Mouse (Mus musculus) thymus, postnatal 4 days (tissue): ENCODE measurements around the gene Kctd2.

Experiments used
- DNase-seq: peaks from one replicate; pipeline ENCODE4 v3.0.0; 2021

The Kctd2 gene

GRCm38 (mm10) chr11:115441417-115441816 is 21.5 kb downstream of the Kctd2 start:
- peak; percentile 66 for DNase-seq

- no peak for DNase-seq
Observed at GRCm38 (mm10) chr11:115446906-115447305, 27.0 kb downstream of the Kctd2 start.

- DNase-seq = peak; percentile 27
Observed at GRCm38 (mm10) chr11:115447321-115447885, 27.5 kb downstream of the Kctd2 start.

- DNase-seq = no peak
Observed at GRCm38 (mm10) chr11:115448075-115448474, 28.1 kb downstream of the Kctd2 start.

- no peak for DNase-seq
Observed at GRCm38 (mm10) chr11:115448998-115449397, 29.1 kb downstream of the Kctd2 start.

- DNase-seq = no peak
Observed at GRCm38 (mm10) chr11:115450176-115450575, 30.2 kb downstream of the Kctd2 start.

GRCm38 (mm10) chr11:115451781-115452241 is 31.9 kb downstream of the Kctd2 start:
- peak; percentile 79 for DNase-seq

GRCm38 (mm10) chr11:115452281-115452860 is 32.4 kb downstream of the Kctd2 start:
- DNase-seq = peak; percentile 53

- DNase-seq = peak; percentile 61
Observed at GRCm38 (mm10) chr11:115453306-115453705, 33.4 kb downstream of the Kctd2 start.

GRCm38 (mm10) chr11:115454822-115455221 is 34.9 kb downstream of the Kctd2 start:
- peak; percentile 49 for DNase-seq

GRCm38 (mm10) chr11:115455619-115456018 is 35.7 kb downstream of the Kctd2 start:
- peak; percentile 31 for DNase-seq

- no peak for DNase-seq
Observed at GRCm38 (mm10) chr11:115456182-115456581, 36.3 kb downstream of the Kctd2 start.

GRCm38 (mm10) chr11:115457405-115457804 is 37.5 kb downstream of the Kctd2 start:
- peak; percentile 51 for DNase-seq

- DNase-seq = peak; percentile 61
Observed at GRCm38 (mm10) chr11:115460976-115461375, 41.0 kb downstream of the Kctd2 start.

- DNase-seq = peak; percentile 72
Observed at GRCm38 (mm10) chr11:115461846-115462242, 41.9 kb downstream of the Kctd2 start.

- peak; percentile 86 for DNase-seq
Observed at GRCm38 (mm10) chr11:115462243-115462891, 42.4 kb downstream of the Kctd2 start, which contains the start of gene Slc16a5. TSS of gene Slc16a5 (plus strand) at chr11:115462474.

GRCm38 (mm10) chr11:115463397-115463796 is 43.5 kb downstream of the Kctd2 start:
- peak; percentile 73 for DNase-seq

- DNase-seq = peak; percentile 66
Observed at GRCm38 (mm10) chr11:115464851-115465250, 44.9 kb downstream of the Kctd2 start.

- peak; percentile 22 for DNase-seq
Observed at GRCm38 (mm10) chr11:115467217-115467618, 47.3 kb downstream of the Kctd2 start.

- DNase-seq = no peak
Observed at GRCm38 (mm10) chr11:115472183-115472582, 52.3 kb downstream of the Kctd2 start.

GRCm38 (mm10) chr11:115473626-115474275 is 53.8 kb downstream of the Kctd2 start:
- peak; percentile 97 for DNase-seq

GRCm38 (mm10) chr11:115475025-115475757 is 55.3 kb downstream of the Kctd2 start, which contains the start of gene Armc7:
TSS of gene Armc7 (plus strand) at chr11:115475667.
- peak; percentile 95 for DNase-seq

- no peak for DNase-seq
Observed at GRCm38 (mm10) chr11:115475758-115476237, 55.9 kb downstream of the Kctd2 start.
